Mouse (Mus musculus) megakaryocyte progenitor cell, adult 5-6 weeks (primary cell): Measurements from ENCODE around the gene Cetn4. TPM values are rescaled to one million over a fixed set of nuclear protein-coding genes. Genes with fewer than 3 reads are reported as not detected.

Source experiments
- total RNA-seq, 2 experiments: library from RNA; stranded (forward) in 1 of 2; stranded (reverse) in 1 of 2; fragments of 157-497, 149-512 nt in 1 of 2; fragments of 200-1000 nt in 1 of 2; gene quantifications; 2 replicates each; pipeline versions ENCODE4 v1.2.3 to v1.2.4; 2015 to 2017

The Cetn4 gene
- total RNA-seq, 2 experiments from 2014 or later = 0.62 to 5.2 TPM

Other genes starting within 250 kb of the Cetn4 start
- gene Adad1, start 249.2 kb downstream of the Cetn4 start, total RNA-seq (2015) = not detected in 2 replicates
- gene Adad1, start 249.2 kb downstream of the Cetn4 start, total RNA-seq (2017) = not detected in 2 replicates
- 0.17 and 0.81 TPM in 2 replicates for gene Il2, start 186.7 kb downstream of the Cetn4 start, total RNA-seq (2015)
- 0.12 TPM in 1 of 2 replicates, not detected in the other for gene Il2, start 186.7 kb downstream of the Cetn4 start, total RNA-seq (2017)
- gene Il21, start 80.1 kb downstream of the Cetn4 start, total RNA-seq (2015) = not detected in 2 replicates
- not detected in 2 replicates for gene Il21, start 80.1 kb downstream of the Cetn4 start, total RNA-seq (2017)
- 3.4 and 6.0 TPM in 2 replicates for gene Bbs12, start 154 bp downstream of the Cetn4 start, total RNA-seq (2015)
- 6.6 TPM in 2 replicates for gene Bbs12, start 154 bp downstream of the Cetn4 start, total RNA-seq (2017)
- not detected in 2 replicates for gene Fgf2, start 35.6 kb upstream of the Cetn4 start, total RNA-seq (2015)
- gene Fgf2, start 35.6 kb upstream of the Cetn4 start, total RNA-seq (2017) = 0.10 and 0.21 TPM in 2 replicates
- 68.9 and 78.2 TPM in 2 replicates for gene Spata5, start 107.2 kb upstream of the Cetn4 start, total RNA-seq (2015)
- gene Spata5, start 107.2 kb upstream of the Cetn4 start, total RNA-seq (2017) = 126 and 148 TPM in 2 replicates
- gene Nudt6, start 107.5 kb upstream of the Cetn4 start, total RNA-seq (2015) = 14.4 and 18.0 TPM in 2 replicates
- gene Nudt6, start 107.5 kb upstream of the Cetn4 start, total RNA-seq (2017) = 9.1 and 19.9 TPM in 2 replicates